Mouse (Mus musculus) liver, adult 2 months (tissue): ENCODE data around the gene Ppp3ca.

Experiments
- CTCF ChIP-seq: fragments of 200-500 bp; IDR thresholded peaks from 2 replicates; pipeline ENCODE4 v1.5.1; 2011; ENCODE audit warnings: low read depth, low read length, control low read depth
- POLR2A ChIP-seq: fragments of 200-500 bp; IDR thresholded peaks from 2 replicates; pipeline ENCODE4 v1.6.1; 2011; ENCODE audit warnings: low read length, control low read depth; ENCODE audit not compliant: insufficient read depth; ENCODE audit errors: extremely low read depth

DNA sequence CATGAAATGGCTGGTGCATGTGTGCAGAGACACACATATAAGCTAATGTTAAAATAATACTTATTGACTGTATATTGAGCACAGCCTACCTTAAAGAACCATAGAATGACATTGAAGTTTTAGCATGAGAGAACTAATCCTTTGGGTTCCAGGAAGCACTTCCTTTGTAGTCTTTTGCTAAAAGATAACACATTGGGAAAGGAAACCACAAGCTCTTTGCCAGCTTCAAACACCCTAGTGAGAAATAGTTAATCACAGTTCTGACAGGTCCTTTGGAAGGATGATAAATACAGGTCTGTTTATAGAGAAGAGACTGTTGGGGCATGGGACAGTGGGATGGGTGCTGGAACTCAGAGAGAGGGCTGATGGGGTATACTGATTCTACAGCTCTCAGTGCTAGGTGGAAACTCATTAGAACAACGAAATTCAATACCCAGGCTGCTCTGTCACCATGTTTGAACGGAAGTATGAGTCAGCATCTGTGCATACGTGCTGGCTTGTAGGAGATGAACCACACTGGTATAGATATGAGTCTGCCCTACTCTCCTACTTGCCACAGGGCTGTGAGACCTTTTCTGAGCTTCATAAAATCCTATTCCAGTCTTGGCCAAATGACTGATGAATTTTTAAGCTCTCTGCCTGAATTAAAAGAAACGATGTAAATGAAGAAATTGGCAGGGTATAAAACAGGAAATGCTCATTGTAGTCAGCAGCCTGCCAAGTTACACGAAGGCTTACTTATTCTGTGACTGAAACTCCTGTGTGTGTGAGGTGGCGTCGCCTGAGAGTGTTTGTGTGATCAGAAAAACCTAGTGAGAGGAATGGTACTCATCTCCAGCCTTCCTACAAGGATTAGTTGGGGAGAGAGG is 271.0 kb downstream of the Ppp3ca start:
- TF ChIP-seq POLR2A (no peak), CTCF (no peak)
